Mouse (Mus musculus) bone marrow macrophage, adult 2 months (primary cell): Measurements from ENCODE around the gene Galnt7.

Source experiments
- CTCF ChIP-seq: IDR thresholded peaks from 2 replicates; pipeline ENCODE4 v1.5.1; 2012; ENCODE audit warnings: low read depth, mild to moderate bottlenecking, low read length, moderate library complexity
- POLR2A ChIP-seq: IDR thresholded peaks from 2 replicates; pipeline ENCODE4 v1.6.1; 2012; ENCODE audit warnings: mild to moderate bottlenecking, low read depth, low read length, borderline replicate concordance

DNA sequence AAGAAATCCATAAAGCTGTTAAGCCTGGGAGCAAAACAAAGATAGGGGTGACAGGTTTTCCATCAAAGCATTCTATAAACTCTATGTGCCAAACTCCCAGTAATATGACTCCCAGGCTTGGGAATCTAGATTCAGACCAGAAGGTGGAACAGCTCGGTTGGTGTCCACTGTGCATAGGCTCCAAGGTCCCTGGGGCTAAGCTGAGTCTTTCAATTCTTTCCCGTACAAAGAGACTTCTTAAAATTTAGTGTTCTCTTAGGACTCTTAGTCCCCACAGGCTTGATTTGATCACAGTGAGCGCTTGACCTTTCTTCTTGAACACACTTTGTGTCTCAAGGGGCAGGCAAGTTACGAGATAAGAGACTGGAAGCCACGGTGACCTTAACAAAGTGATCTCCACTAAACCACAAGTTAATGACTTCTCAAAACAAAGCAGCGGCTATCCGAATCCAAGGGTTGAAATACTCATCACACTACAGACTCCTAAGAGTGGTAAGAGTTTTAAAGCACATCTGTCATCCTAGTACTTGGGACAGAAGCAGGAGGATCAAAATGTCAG is 41.3 kb downstream of the Galnt7 start:
- no peak for TF ChIP-seq POLR2A
- TF ChIP-seq CTCF = no peak
